12 mouse cellular contexts compared by ENCODE assay signal in genomic region chr3:121604081-121604480, GRCm38 (mm10).
DNase-seq lines count a peak whose midpoint lies in the region; ATAC-seq and TF ChIP-seq lines count a peak whose summit lies in the region.
"Had no signal": no experiment of that assay in that cellular context is flagged by ENCODE, and none has a peak within 500 bp of the region (broad histone marks: within the 10 kb centered on the region; RNA-seq: fewer than 3 reads in every experiment).

No protein-coding gene starts in this region.

- peak overlapping the region; percentile 76 for H3K27ac ChIP-seq in lung, embryonic 15.5 days
- H3K27ac ChIP-seq: heart, adult 2 months; hindbrain, postnatal 0 days; macrophage had no signal

- DNase-seq in cerebellum, adult 8-10 months = peak; percentile 5
- DNase-seq in cerebellum, adult 11 months = no peak
- DNase-seq in lung, adult 2 months = no peak
- DNase-seq in adrenal gland, postnatal 25 days = peak; percentile 48
- peak; percentile 25 for DNase-seq in skeletal muscle tissue, adult 2 months (ENCODE audit: low read depth, low spot score)
- DNase-seq in gastrocnemius, postnatal 10 days = no peak
- DNase-seq in B cell, adult 2 months = no peak
- DNase-seq: heart, adult 2 months; kidney, postnatal 4 days had no signal

- TF ChIP-seq POLR2A in lung, adult 2 months (IDR thresholded peaks at IDR 0.05; ENCODE audit: borderline replicate concordance, extremely low read depth, low read depth, low read length) = no peak

- no peak for ATAC-seq in lung, embryonic 15.5 days (ENCODE audit: borderline replicate concordance, extremely low read depth, low FRiP score, low TSS enrichment)
- ATAC-seq: hindbrain, postnatal 0 days had no signal

- no peak overlapping the region for H3K4me2 ChIP-seq in lung, embryonic 15.5 days

- no peak overlapping the region for H3K9ac ChIP-seq in lung, embryonic 15.5 days

- no peaks in the 10 kb centered on the region for H3K36me3 ChIP-seq in lung, embryonic 15.5 days

- H3K4me1 ChIP-seq in lung, embryonic 15.5 days = peaks cover 38% of the 10 kb centered on the region
- peaks cover 5% of the 10 kb centered on the region for H3K4me1 ChIP-seq in lung, adult 2 months (ENCODE audit: control insufficient read depth, insufficient read depth, low read length)

- H3K4me3 ChIP-seq in lung, embryonic 15.5 days = no peak overlapping the region
- H3K4me3 ChIP-seq in lung, adult 2 months (replicated peaks; ENCODE audit: extremely low read depth, low read depth, low read length) = no peak overlapping the region
- H3K4me3 ChIP-seq: heart, adult 2 months had no signal

- no peaks in the 10 kb centered on the region for H3K27me3 ChIP-seq in lung, embryonic 15.5 days

- WGBS in lung, embryonic 15.5 days = 73% methylated on average over 9 of the region's 9 CpGs
- 61% methylated on average over 9 of the region's 9 CpGs for WGBS in lung, adult 2 months

- no peak for TF ChIP-seq CTCF in lung, adult 2 months (IDR thresholded peaks at IDR 0.05; ENCODE audit: insufficient read depth, low read length)

- no peaks in the 10 kb centered on the region for H3K9me3 ChIP-seq in lung, embryonic 15.5 days

Comparison
In these comparisons a context has a peak if more than half of its experiments do, and no peak if none do; other contexts are left out.
1. DNase-seq: peak in cerebellum, adult 8-10 months (single experiment), adrenal gland, postnatal 25 days (single experiment) and skeletal muscle tissue, adult 2 months (single experiment); none in cerebellum, adult 11 months (single experiment), lung, adult 2 months (single experiment), gastrocnemius, postnatal 10 days (single experiment) and B cell, adult 2 months (0 of 2).